Mouse (Mus musculus): ENCODE data around the gene Osbpl9.

DNA sequence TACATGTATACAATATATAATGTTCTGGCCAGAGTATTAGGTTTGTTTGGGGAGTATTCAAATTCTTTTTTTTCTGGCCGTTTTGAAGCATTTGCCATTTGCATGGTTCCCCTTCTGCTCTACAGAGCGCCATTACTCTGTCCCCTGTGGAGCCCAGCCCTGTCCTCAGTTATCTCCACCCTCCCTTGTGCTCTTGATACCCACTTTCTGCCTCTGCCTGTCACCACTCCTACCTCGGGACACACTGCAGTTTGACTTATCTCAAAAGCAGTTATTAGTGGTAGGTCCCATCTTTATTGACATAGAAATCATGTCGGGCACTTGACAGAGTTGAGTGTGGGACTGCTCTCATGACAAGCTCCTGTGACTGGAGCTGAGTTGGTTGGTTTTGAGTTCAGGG lies 159.3 kb downstream of the Osbpl9 start:
- TF ChIP-seq CTCF (IDR thresholded peaks at IDR 0.05): no peak
- TF ChIP-seq POLR2A (IDR thresholded peaks at IDR 0.05; ENCODE audit: insufficient read depth, low read depth, low read length): no peak
